Mouse (Mus musculus) stomach, postnatal 0 days (tissue): ENCODE results near the gene Gm11639.

ENCODE experiments used
- CTCF ChIP-seq: IDR thresholded peaks from 2 replicates; pipeline ENCODE4 v1.5.1; 2016; ENCODE audit warnings: antibody characterized with exemption, low read depth, mild to moderate bottlenecking, moderate library complexity
- EP300 ChIP-seq: optimal IDR thresholded peaks from 2 replicates; pipeline ENCODE3; 2016; ENCODE audit warnings: antibody characterized with exemption

GRCm38 (mm10) chr11:104693235-104693634 is 7.7 kb downstream of the Gm11639 start:
- TF ChIP-seq CTCF (no peak), EP300 (no peak)
